Comparison of ENCODE assay signal across 27 mouse cellular contexts in genomic region chr14:56705687-56706086, GRCm38 (mm10). TPM values are rescaled to one million over a fixed set of nuclear protein-coding genes. Genes with fewer than 3 reads are reported as not detected.
A peak's percentile ranks its signal among the peaks of the same experiment; 100 is the strongest.
DNase-seq lines count a peak whose midpoint lies in the region; ATAC-seq and TF ChIP-seq lines count a peak whose summit lies in the region.
"Had no signal": no experiment of that assay in that cellular context is flagged by ENCODE, and none has a peak within 500 bp of the region (broad histone marks: within the 10 kb centered on the region; RNA-seq: fewer than 3 reads in every experiment).

No protein-coding gene starts in this region.

- H3K27me3 ChIP-seq in kidney, adult 2 months (replicated peaks; ENCODE audit: control insufficient read depth, insufficient read depth, low read length): no peaks in the 10 kb centered on the region
- H3K27me3 ChIP-seq in liver, embryonic 12.5 days (replicated peaks): no peaks in the 10 kb centered on the region
- H3K27me3 ChIP-seq in liver, embryonic 11.5 days (replicated peaks; ENCODE audit: control insufficient read depth, insufficient read depth, low read length): no peaks in the 10 kb centered on the region
- H3K27me3 ChIP-seq: embryonic facial prominence, embryonic 13.5 days; forebrain, embryonic 15.5 days; heart, embryonic 12.5 days; liver, embryonic 15.5 days; stomach, embryonic 15.5 days had no signal

- ATAC-seq in liver, embryonic 12.5 days: no peak
- ATAC-seq in liver, embryonic 11.5 days (replicated peaks; ENCODE audit: low FRiP score): no peak
- ATAC-seq: forebrain, embryonic 15.5 days; intestine, postnatal 0 days; midbrain, embryonic 16.5 days had no signal

- H3K4me2 ChIP-seq in liver, embryonic 12.5 days: no peak overlapping the region
- H3K4me2 ChIP-seq in liver, embryonic 11.5 days: no peak overlapping the region
- H3K4me2 ChIP-seq: embryonic facial prominence, embryonic 13.5 days; forebrain, embryonic 15.5 days; heart, embryonic 12.5 days; hindbrain, embryonic 14.5 days; liver, embryonic 15.5 days; midbrain, embryonic 11.5 days; stomach, embryonic 15.5 days had no signal

- peaks cover under 1% of the 10 kb centered on the region for H3K36me3 ChIP-seq in kidney, adult 2 months (ENCODE audit: control insufficient read depth, insufficient read depth, low read length)
- H3K36me3 ChIP-seq in liver, embryonic 12.5 days: peaks cover 21% of the 10 kb centered on the region
- H3K36me3 ChIP-seq in liver, embryonic 11.5 days (ENCODE audit: control insufficient read depth, insufficient read depth, low read length): 0 out of 2 replicates have a peak, but pooled peaks cover 2% of the 10 kb centered on the region
- H3K36me3 ChIP-seq: stomach, embryonic 15.5 days had no signal

- no peak for TF ChIP-seq POLR2A in kidney, adult 2 months (IDR thresholded peaks at IDR 0.05; ENCODE audit: low read depth, low read length)
- TF ChIP-seq POLR2A in lung, adult 2 months (IDR thresholded peaks at IDR 0.05; ENCODE audit: borderline replicate concordance, extremely low read depth, low read depth, low read length): no peak

- no peak for TF ChIP-seq CTCF in kidney, adult 2 months (conservative IDR thresholded peaks at IDR 0.05; ENCODE audit: insufficient read depth, insufficient read length, low read depth, low read length)
- no peak for TF ChIP-seq CTCF in lung, adult 2 months (IDR thresholded peaks at IDR 0.05; ENCODE audit: insufficient read depth, low read length)

- no peaks in the 10 kb centered on the region for H3K4me1 ChIP-seq in kidney, adult 2 months (ENCODE audit: control insufficient read depth, insufficient read depth, low read length)
- peaks cover 40% of the 10 kb centered on the region for H3K4me1 ChIP-seq in liver, embryonic 12.5 days
- H3K4me1 ChIP-seq in liver, embryonic 11.5 days (replicated peaks; ENCODE audit: control insufficient read depth, insufficient read depth, low read length): peaks cover 10% of the 10 kb centered on the region; the same call in 1 of the 2 replicates
- peaks cover 3% of the 10 kb centered on the region; the same call in 1 of the 2 replicates for H3K4me1 ChIP-seq in lung, adult 2 months (ENCODE audit: control insufficient read depth, insufficient read depth, low read length)
- H3K4me1 ChIP-seq: embryonic facial prominence, embryonic 13.5 days; forebrain, embryonic 15.5 days; stomach, embryonic 15.5 days had no signal

- WGBS in kidney, adult 2 months: 58% methylated on average over 4 of the region's 4 CpGs
- 66% methylated on average over 4 of the region's 4 CpGs for WGBS in liver, embryonic 12.5 days (ENCODE audit: insufficient replicate concordance)
- WGBS in liver, embryonic 11.5 days: 72% methylated on average over 4 of the region's 4 CpGs
- 51% methylated on average over 4 of the region's 4 CpGs for WGBS in lung, adult 2 months

- no peak overlapping the region for H3K4me3 ChIP-seq in kidney, adult 2 months (ENCODE audit: insufficient read depth, low read depth, low read length)
- no peak overlapping the region for H3K4me3 ChIP-seq in liver, embryonic 12.5 days
- no peak overlapping the region for H3K4me3 ChIP-seq in liver, embryonic 11.5 days (ENCODE audit: low read depth, low read length)
- H3K4me3 ChIP-seq in lung, adult 2 months (replicated peaks; ENCODE audit: extremely low read depth, low read depth, low read length): no peak overlapping the region
- H3K4me3 ChIP-seq: embryonic facial prominence, embryonic 13.5 days; forebrain, embryonic 10.5 days; forebrain, embryonic 15.5 days; heart, adult 2 months; heart, embryonic 12.5 days; liver, embryonic 15.5 days; stomach, embryonic 15.5 days had no signal

- no peaks in the 10 kb centered on the region for H3K9me3 ChIP-seq in liver, embryonic 12.5 days (replicated peaks)
- H3K9me3 ChIP-seq in liver, embryonic 11.5 days (ENCODE audit: control insufficient read depth, low read length): no peaks in the 10 kb centered on the region
- H3K9me3 ChIP-seq: embryonic facial prominence, embryonic 13.5 days; forebrain, embryonic 10.5 days; forebrain, embryonic 15.5 days; heart, embryonic 12.5 days; liver, embryonic 15.5 days; stomach, embryonic 15.5 days had no signal

- DNase-seq in kidney, adult 2 months: peak; percentile 28
- DNase-seq in kidney, adult 11 months: no peak
- no peak for DNase-seq in liver, embryonic 11.5 days (ENCODE audit: low spot score)
- DNase-seq in lung, postnatal 10 days: peak; percentile 29
- DNase-seq in lung, adult 2 months: no peak
- DNase-seq: B cell, adult 2 months; cerebellum, adult 11 months; cerebellum, adult 9-10 months; cerebellum, postnatal 36 days; gastrocnemius, postnatal 25 days; heart, adult 2 months; heart, postnatal 10 days; layer of hippocampus, postnatal 36 days; left cerebral cortex, postnatal 4 days; right cerebral cortex, postnatal 25 days had no signal

- H3K27ac ChIP-seq in kidney, adult 2 months (ENCODE audit: insufficient read depth, low read depth, low read length): no peak overlapping the region
- peak overlapping the region; percentile 27; the same call in 1 of the 2 replicates for H3K27ac ChIP-seq in liver, embryonic 12.5 days
- no peak overlapping the region for H3K27ac ChIP-seq in liver, embryonic 11.5 days (ENCODE audit: low read depth, low read length)
- H3K27ac ChIP-seq: embryonic facial prominence, embryonic 13.5 days; forebrain, embryonic 10.5 days; forebrain, embryonic 15.5 days; heart, adult 2 months; hindbrain, embryonic 14.5 days; liver, embryonic 15.5 days; macrophage; stomach, embryonic 15.5 days had no signal

- no peak overlapping the region for H3K9ac ChIP-seq in liver, embryonic 12.5 days
- no peak overlapping the region for H3K9ac ChIP-seq in liver, embryonic 11.5 days (ENCODE audit: low read depth, low read length)
- H3K9ac ChIP-seq: embryonic facial prominence, embryonic 13.5 days; forebrain, embryonic 15.5 days; heart, embryonic 12.5 days; hindbrain, embryonic 14.5 days; liver, embryonic 15.5 days; stomach, embryonic 15.5 days had no signal

RNA-seq across cellular contexts. Expression of gene Mphosph8, which starts 37.6 kb away (rescaled TPM):
- polyA plus RNA-seq in kidney, adult 2 months (2012; rRNA removed): 4.1 and 7.0 TPM in 2 replicates
- polyA plus RNA-seq in liver, embryonic 12.5 days (2016; fragmentation: Nextera tagmentation; extraction: Ambion mirVana): 16.0 and 18.6 TPM in 2 replicates
- polyA plus RNA-seq in liver, embryonic 11.5 days (2014; fragmentation: Nextera tagmentation; extraction: Ambion mirVana): 23.8 and 30.9 TPM in 2 replicates
- 3.3 and 5.8 TPM in 2 replicates for polyA plus RNA-seq in lung, adult 2 months (2012; rRNA removed)

Comparison
In these comparisons a context has a peak if more than half of its experiments do, and no peak if none do; other contexts are left out.
1. DNase-seq: peak in kidney, adult 2 months (single experiment) and lung, postnatal 10 days (single experiment); none in kidney, adult 11 months (single experiment), liver, embryonic 11.5 days (single experiment) and lung, adult 2 months (single experiment).